Mouse (Mus musculus) liver, embryonic 14.5 days (tissue): ENCODE measurements around the gene Otop3.

Source experiments
- CTCF ChIP-seq: IDR thresholded peaks from 2 replicates; pipeline ENCODE4 v1.5.1; 2016; ENCODE audit warnings: antibody characterized with exemption, low read depth, control low read depth
- EP300 ChIP-seq: IDR thresholded peaks from 2 replicates; pipeline ENCODE4 v1.6.1; 2016; ENCODE audit warnings: antibody characterized with exemption, low read depth

GRCm38 (mm10) chr11:115334531-115334930 lies at the start of gene Otop3:
- TF ChIP-seq CTCF: no peak
- no peak for TF ChIP-seq EP300
